Mouse (Mus musculus): ENCODE data around the gene Morc2a. TPM values are rescaled to one million over a fixed set of nuclear protein-coding genes. Genes with fewer than 3 reads are reported as not detected.
"Not testable (repeated sequence)": the region's sequence is repeated elsewhere in the genome, so short reads cannot be mapped to it uniquely, and the experiment has no call there.

Gene Morc2a
- 25.7 and 27.1 TPM in 2 replicates for polyA plus RNA-seq (2014; fragmentation: Nextera tagmentation; extraction: Ambion mirVana)

GRCm38 (mm10) chr11:3648964-3649841, at the start of gene Morc2a:
Morc2a (plus strand) TSS chr11:3649191.
- peak; percentile 61 for TF ChIP-seq CTCF (IDR thresholded peaks at IDR 0.05; ENCODE audit: low read depth)
- WGBS: 1% methylated on average over 81 of the region's 81 CpGs
- peaks cover 23% of the 10 kb centered on the region for H3K9me3 ChIP-seq (ENCODE audit: low read depth, low read length)
- peak within 1 kb of the TSS; percentile 95 for H3K4me3 ChIP-seq (ENCODE audit: low read depth, low read length)
- ATAC-seq (ENCODE audit: insufficient read depth) (peak; percentile 98), DNase-seq (peak; percentile 98)
- H3K4me1 ChIP-seq (ENCODE audit: insufficient read depth): peaks cover 4% of the 10 kb centered on the region
- H3K4me2 ChIP-seq: peak within 1 kb of the TSS; percentile 85
- H3K27me3 ChIP-seq (ENCODE audit: insufficient read depth, low read length): no peaks in the 10 kb centered on the region
- peak within 1 kb of the TSS; percentile 98 for H3K9ac ChIP-seq
- H3K27ac ChIP-seq (ENCODE audit: low read depth): peak within 1 kb of the TSS; percentile 95
- H3K36me3 ChIP-seq (ENCODE audit: insufficient read depth): peaks cover 46% of the 10 kb centered on the region

- not testable (repeated sequence) for H3K4me3 ChIP-seq (ENCODE audit: low read depth, low read length); H3K4me2 ChIP-seq; DNase-seq; ATAC-seq (ENCODE audit: insufficient read depth); H3K9ac ChIP-seq; H3K4me1 ChIP-seq (ENCODE audit: insufficient read depth); H3K27me3 ChIP-seq (ENCODE audit: insufficient read depth, low read length); H3K9me3 ChIP-seq (ENCODE audit: low read depth, low read length); H3K36me3 ChIP-seq (ENCODE audit: insufficient read depth); H3K27ac ChIP-seq (ENCODE audit: low read depth)
- peak; percentile 59 for TF ChIP-seq CTCF (IDR thresholded peaks at IDR 0.05; ENCODE audit: low read depth)
- WGBS: 36% methylated on average over 1 of the region's 1 CpGs
Measured at GRCm38 (mm10) chr11:3601966-3602365, 47.0 kb upstream of the Morc2a start.

GRCm38 (mm10) chr11:3602687-3603086, 46.3 kb upstream of the Morc2a start:
- ATAC-seq (ENCODE audit: insufficient read depth); H3K4me3 ChIP-seq (ENCODE audit: low read depth, low read length); H3K4me1 ChIP-seq (ENCODE audit: insufficient read depth); H3K9ac ChIP-seq; H3K27ac ChIP-seq (ENCODE audit: low read depth); H3K9me3 ChIP-seq (ENCODE audit: low read depth, low read length); H3K36me3 ChIP-seq (ENCODE audit: insufficient read depth); H3K27me3 ChIP-seq (ENCODE audit: insufficient read depth, low read length); H3K4me2 ChIP-seq: not testable (repeated sequence)
- peak; percentile 48 for DNase-seq
- 61% methylated on average over 2 of the region's 2 CpGs for WGBS
- TF ChIP-seq CTCF (IDR thresholded peaks at IDR 0.05; ENCODE audit: low read depth): peak; percentile 75

- Histone ChIP-seq H3K36me3 (ENCODE audit: insufficient read depth) (no peaks in the 10 kb centered on the region), H3K4me2 (no peak overlapping the region), H3K4me3 (ENCODE audit: low read depth, low read length) (no peak overlapping the region), H3K27me3 (ENCODE audit: insufficient read depth, low read length) (no peaks in the 10 kb centered on the region), H3K9me3 (ENCODE audit: low read depth, low read length) (no peaks in the 10 kb centered on the region), H3K9ac (no peak overlapping the region), H3K27ac (ENCODE audit: low read depth) (no peak overlapping the region), H3K4me1 (ENCODE audit: insufficient read depth) (no peaks in the 10 kb centered on the region)
- WGBS: 82% methylated on average over 5 of the region's 5 CpGs
- no peak for ATAC-seq (ENCODE audit: insufficient read depth)
- TF ChIP-seq CTCF (IDR thresholded peaks at IDR 0.05; ENCODE audit: low read depth): no peak
- DNase-seq: no peak
Measured at GRCm38 (mm10) chr11:3606456-3606855, 42.5 kb upstream of the Morc2a start.

- Histone ChIP-seq H3K4me2 (no peak overlapping the region), H3K9ac (no peak overlapping the region), H3K27me3 (ENCODE audit: insufficient read depth, low read length) (no peaks in the 10 kb centered on the region), H3K4me1 (ENCODE audit: insufficient read depth) (no peaks in the 10 kb centered on the region), H3K9me3 (ENCODE audit: low read depth, low read length) (no peaks in the 10 kb centered on the region), H3K27ac (ENCODE audit: low read depth) (no peak overlapping the region), H3K4me3 (ENCODE audit: low read depth, low read length) (no peak overlapping the region), H3K36me3 (ENCODE audit: insufficient read depth) (no peaks in the 10 kb centered on the region)
- DNase-seq (no peak), ATAC-seq (ENCODE audit: insufficient read depth) (no peak)
- 87% methylated on average over 4 of the region's 4 CpGs for WGBS
- no peak for TF ChIP-seq CTCF (IDR thresholded peaks at IDR 0.05; ENCODE audit: low read depth)
Measured at GRCm38 (mm10) chr11:3615576-3615975, 33.4 kb upstream of the Morc2a start.

- ATAC-seq (ENCODE audit: insufficient read depth) (no peak), DNase-seq (no peak)
- no peaks in the 10 kb centered on the region for H3K27me3 ChIP-seq (ENCODE audit: insufficient read depth, low read length)
- H3K4me2 ChIP-seq: no peak overlapping the region
- H3K9ac ChIP-seq: no peak overlapping the region
- no peak overlapping the region for H3K27ac ChIP-seq (ENCODE audit: low read depth)
- H3K36me3 ChIP-seq (ENCODE audit: insufficient read depth): no peaks in the 10 kb centered on the region
- H3K9me3 ChIP-seq (ENCODE audit: low read depth, low read length): no peaks in the 10 kb centered on the region; the same call in 1 of the 2 replicates
- no peak for TF ChIP-seq CTCF (IDR thresholded peaks at IDR 0.05; ENCODE audit: low read depth)
- no peak overlapping the region for H3K4me3 ChIP-seq (ENCODE audit: low read depth, low read length)
- no peaks in the 10 kb centered on the region for H3K4me1 ChIP-seq (ENCODE audit: insufficient read depth)
- WGBS: 72% methylated on average over 5 of the region's 5 CpGs
Measured at GRCm38 (mm10) chr11:3622826-3623225, 26.2 kb upstream of the Morc2a start.

- ATAC-seq (ENCODE audit: insufficient read depth) (no peak), DNase-seq (no peak)
- H3K4me2 ChIP-seq: no peak overlapping the region
- no peaks in the 10 kb centered on the region; the same call in 1 of the 2 replicates for H3K9me3 ChIP-seq (ENCODE audit: low read depth, low read length)
- no peak overlapping the region for H3K9ac ChIP-seq
- no peaks in the 10 kb centered on the region for H3K36me3 ChIP-seq (ENCODE audit: insufficient read depth)
- 74% methylated on average over 4 of the region's 4 CpGs for WGBS
- no peak for TF ChIP-seq CTCF (IDR thresholded peaks at IDR 0.05; ENCODE audit: low read depth)
- H3K27ac ChIP-seq (ENCODE audit: low read depth): no peak overlapping the region
- no peaks in the 10 kb centered on the region for H3K4me1 ChIP-seq (ENCODE audit: insufficient read depth)
- 0 out of 2 replicates have a peak, but pooled peaks cover 10% of the 10 kb centered on the region for H3K27me3 ChIP-seq (ENCODE audit: insufficient read depth, low read length)
- no peak overlapping the region for H3K4me3 ChIP-seq (ENCODE audit: low read depth, low read length)
Measured at GRCm38 (mm10) chr11:3624391-3625027, 24.5 kb upstream of the Morc2a start.

Measured in lung, embryonic 14.5 days (tissue).